ENCODE assay signal across 16 mouse cellular contexts in genomic region chr13:24520796-24521195, GRCm38 (mm10).
DNase-seq lines count a peak whose midpoint lies in the region; ATAC-seq lines count a peak whose summit lies in the region.
"Had no signal": no experiment of that assay in that cellular context is flagged by ENCODE, and none has a peak within 500 bp of the region (broad histone marks: within the 10 kb centered on the region; RNA-seq: fewer than 3 reads in every experiment).

No protein-coding gene starts in this region.

- H3K9me3 ChIP-seq in forebrain, embryonic 13.5 days (replicated peaks): no peaks in the 10 kb centered on the region
- H3K9me3 ChIP-seq in forebrain, embryonic 12.5 days: no peaks in the 10 kb centered on the region
- H3K9me3 ChIP-seq in hindbrain, embryonic 16.5 days (ENCODE audit: control insufficient read depth, low read length): no peaks in the 10 kb centered on the region
- no peaks in the 10 kb centered on the region for H3K9me3 ChIP-seq in hindbrain, embryonic 10.5 days
- no peaks in the 10 kb centered on the region for H3K9me3 ChIP-seq in midbrain, embryonic 11.5 days (ENCODE audit: control insufficient read depth, low read length)
- H3K9me3 ChIP-seq in midbrain, embryonic 10.5 days (replicated peaks): no peaks in the 10 kb centered on the region
- H3K9me3 ChIP-seq in midbrain, embryonic 15.5 days: no peaks in the 10 kb centered on the region
- H3K9me3 ChIP-seq: limb, embryonic 15.5 days; megakaryocyte, embryonic 14.5 days had no signal

- no peaks in the 10 kb centered on the region for H3K27me3 ChIP-seq in forebrain, embryonic 13.5 days
- H3K27me3 ChIP-seq in forebrain, embryonic 12.5 days: no peaks in the 10 kb centered on the region
- no peaks in the 10 kb centered on the region for H3K27me3 ChIP-seq in hindbrain, embryonic 16.5 days (replicated peaks; ENCODE audit: control insufficient read depth, insufficient read depth, low read length)
- no peaks in the 10 kb centered on the region for H3K27me3 ChIP-seq in hindbrain, embryonic 10.5 days (ENCODE audit: insufficient read depth, poor library complexity, severe bottlenecking)
- no peaks in the 10 kb centered on the region for H3K27me3 ChIP-seq in midbrain, embryonic 11.5 days (ENCODE audit: control insufficient read depth, insufficient read depth, low read length)
- no peaks in the 10 kb centered on the region for H3K27me3 ChIP-seq in midbrain, embryonic 10.5 days (ENCODE audit: low read depth, poor library complexity, severe bottlenecking)
- no peaks in the 10 kb centered on the region for H3K27me3 ChIP-seq in midbrain, embryonic 15.5 days (replicated peaks)
- H3K27me3 ChIP-seq: CH12.LX; limb, embryonic 15.5 days; megakaryocyte, embryonic 14.5 days had no signal

- WGBS in forebrain, embryonic 13.5 days: 82% methylated on average over 10 of the region's 10 CpGs
- 81% methylated on average over 10 of the region's 10 CpGs for WGBS in forebrain, embryonic 12.5 days
- 65% methylated on average over 10 of the region's 10 CpGs for WGBS in hindbrain, embryonic 16.5 days
- 88% methylated on average over 10 of the region's 10 CpGs for WGBS in hindbrain, embryonic 10.5 days
- WGBS in midbrain, embryonic 11.5 days: 95% methylated on average over 10 of the region's 10 CpGs
- 91% methylated on average over 10 of the region's 10 CpGs for WGBS in midbrain, embryonic 10.5 days
- WGBS in midbrain, embryonic 15.5 days: 81% methylated on average over 10 of the region's 10 CpGs

- no peak for DNase-seq in hindbrain, embryonic 10.5 days (ENCODE audit: low spot score)
- peak; percentile 80 for DNase-seq in midbrain, embryonic 11.5 days (ENCODE audit: low spot score, missing footprints)
- DNase-seq in midbrain, embryonic 10.5 days (ENCODE audit: low spot score): no peak
- DNase-seq in adrenal gland, postnatal 14 days: no peak
- DNase-seq: cerebellum, adult 11 months; gastrocnemius, postnatal 14 days; kidney, adult 8-10 months; thymus, adult 18-20 months had no signal

- H3K9ac ChIP-seq in forebrain, embryonic 13.5 days: no peak overlapping the region
- no peak overlapping the region for H3K9ac ChIP-seq in forebrain, embryonic 12.5 days
- no peak overlapping the region for H3K9ac ChIP-seq in hindbrain, embryonic 16.5 days (ENCODE audit: low read depth, low read length)
- H3K9ac ChIP-seq in midbrain, embryonic 11.5 days (ENCODE audit: low read length): no peak overlapping the region
- no peak overlapping the region for H3K9ac ChIP-seq in midbrain, embryonic 15.5 days
- H3K9ac ChIP-seq: limb, embryonic 15.5 days had no signal

- H3K4me1 ChIP-seq in forebrain, embryonic 13.5 days: peaks cover 20% of the 10 kb centered on the region
- peaks cover 19% of the 10 kb centered on the region for H3K4me1 ChIP-seq in forebrain, embryonic 12.5 days
- peaks cover 15% of the 10 kb centered on the region for H3K4me1 ChIP-seq in hindbrain, embryonic 16.5 days (ENCODE audit: control insufficient read depth, insufficient read depth, low read depth, low read length)
- peaks cover 20% of the 10 kb centered on the region for H3K4me1 ChIP-seq in hindbrain, embryonic 10.5 days (replicated peaks)
- H3K4me1 ChIP-seq in midbrain, embryonic 11.5 days (ENCODE audit: control insufficient read depth, insufficient read depth, low read length): peaks cover 13% of the 10 kb centered on the region; the same call in 1 of the 2 replicates
- peaks cover 27% of the 10 kb centered on the region for H3K4me1 ChIP-seq in midbrain, embryonic 10.5 days
- H3K4me1 ChIP-seq in midbrain, embryonic 15.5 days: peaks cover 21% of the 10 kb centered on the region

- no peak for ATAC-seq in forebrain, embryonic 13.5 days
- no peak for ATAC-seq in forebrain, embryonic 12.5 days (ENCODE audit: low FRiP score)
- no peak for ATAC-seq in hindbrain, embryonic 16.5 days
- ATAC-seq in midbrain, embryonic 11.5 days (ENCODE audit: low FRiP score): no peak
- ATAC-seq in midbrain, embryonic 15.5 days (replicated peaks): peak; percentile 4; the same call in 1 of the 2 replicates

- H3K4me2 ChIP-seq in forebrain, embryonic 13.5 days: peak overlapping the region; percentile 48; the same call in 1 of the 2 replicates
- H3K4me2 ChIP-seq in forebrain, embryonic 12.5 days: no peak overlapping the region
- H3K4me2 ChIP-seq in hindbrain, embryonic 16.5 days (ENCODE audit: low read length): peak overlapping the region; percentile 47
- no peak overlapping the region for H3K4me2 ChIP-seq in midbrain, embryonic 11.5 days
- H3K4me2 ChIP-seq in midbrain, embryonic 15.5 days: no peak overlapping the region

- peak overlapping the region; percentile 26; the same call in 1 of the 2 replicates for H3K27ac ChIP-seq in forebrain, embryonic 13.5 days
- no peak overlapping the region for H3K27ac ChIP-seq in forebrain, embryonic 12.5 days
- H3K27ac ChIP-seq in hindbrain, embryonic 16.5 days (ENCODE audit: low read depth, low read length): no peak overlapping the region
- no peak overlapping the region for H3K27ac ChIP-seq in hindbrain, embryonic 10.5 days
- no peak overlapping the region for H3K27ac ChIP-seq in midbrain, embryonic 11.5 days (ENCODE audit: low read depth, low read length)
- no peak overlapping the region for H3K27ac ChIP-seq in midbrain, embryonic 10.5 days (replicated peaks)
- peak overlapping the region; percentile 54; the same call in 1 of the 2 replicates for H3K27ac ChIP-seq in midbrain, embryonic 15.5 days
- H3K27ac ChIP-seq: limb, embryonic 15.5 days had no signal

- H3K4me3 ChIP-seq in forebrain, embryonic 13.5 days: no peak overlapping the region
- no peak overlapping the region for H3K4me3 ChIP-seq in forebrain, embryonic 12.5 days (replicated peaks)
- no peak overlapping the region for H3K4me3 ChIP-seq in hindbrain, embryonic 16.5 days (ENCODE audit: low read length)
- H3K4me3 ChIP-seq in hindbrain, embryonic 10.5 days: no peak overlapping the region
- H3K4me3 ChIP-seq in midbrain, embryonic 11.5 days (ENCODE audit: low read depth, low read length): no peak overlapping the region
- H3K4me3 ChIP-seq in midbrain, embryonic 10.5 days: no peak overlapping the region
- H3K4me3 ChIP-seq in midbrain, embryonic 15.5 days: no peak overlapping the region
- H3K4me3 ChIP-seq: limb, embryonic 15.5 days; megakaryocyte, embryonic 14.5 days; myocyte had no signal

- H3K36me3 ChIP-seq in forebrain, embryonic 13.5 days (ENCODE audit: poor library complexity, severe bottlenecking): no peaks in the 10 kb centered on the region
- no peaks in the 10 kb centered on the region for H3K36me3 ChIP-seq in forebrain, embryonic 12.5 days (replicated peaks)
- no peaks in the 10 kb centered on the region for H3K36me3 ChIP-seq in hindbrain, embryonic 16.5 days (ENCODE audit: control insufficient read depth, insufficient read depth, low read length)
- no peaks in the 10 kb centered on the region for H3K36me3 ChIP-seq in hindbrain, embryonic 10.5 days
- no peaks in the 10 kb centered on the region for H3K36me3 ChIP-seq in midbrain, embryonic 11.5 days (ENCODE audit: control insufficient read depth, insufficient read depth, low read length)
- H3K36me3 ChIP-seq in midbrain, embryonic 10.5 days: no peaks in the 10 kb centered on the region
- no peaks in the 10 kb centered on the region for H3K36me3 ChIP-seq in midbrain, embryonic 15.5 days (replicated peaks)
- H3K36me3 ChIP-seq: limb, embryonic 15.5 days had no signal

Comparison
In these comparisons a context has a peak if more than half of its experiments do, and no peak if none do; other contexts are left out.
1. H3K27ac ChIP-seq: peak in forebrain, embryonic 13.5 days (single experiment) and midbrain, embryonic 15.5 days (single experiment); none in forebrain, embryonic 12.5 days (single experiment), hindbrain, embryonic 16.5 days (single experiment), hindbrain, embryonic 10.5 days (single experiment), midbrain, embryonic 11.5 days (single experiment) and midbrain, embryonic 10.5 days (single experiment).
2. H3K4me2 ChIP-seq: peak in forebrain, embryonic 13.5 days (single experiment) and hindbrain, embryonic 16.5 days (single experiment); none in forebrain, embryonic 12.5 days (single experiment), midbrain, embryonic 11.5 days (single experiment) and midbrain, embryonic 15.5 days (single experiment).